Mouse (Mus musculus) midbrain, embryonic 16.5 days (tissue): Measurements from ENCODE around the gene Zmynd15. TPM values are rescaled to one million over a fixed set of nuclear protein-coding genes. Genes with fewer than 3 reads are reported as not detected.

Experiments used
- ATAC-seq: fragments of 200-750 bp; cut with Nextera tagmentation; 2 replicates; pipeline ENCODE4 v1.8.0; 2017; ENCODE audit warnings: moderate TSS enrichment
- H3K27ac ChIP-seq: fragments of 300-500 bp; sonication (generic); 2 replicates; pipeline ENCODE4 v1.5.1; 2014; ENCODE audit warnings: mild to moderate bottlenecking, low read length, mixed read lengths
- H3K27me3 ChIP-seq: fragments of 300-500 bp; sonication (generic); 2 replicates; pipeline ENCODE4 v1.6.1; 2014; ENCODE audit warnings: low read depth, low read length, mixed read lengths; ENCODE audit not compliant: control insufficient read depth, insufficient read depth
- H3K36me3 ChIP-seq: fragments of 300-500 bp; sonication (generic); 2 replicates; pipeline ENCODE4 v1.6.1; 2014; ENCODE audit warnings: mild to moderate bottlenecking, low read length, moderate library complexity, mixed read lengths; ENCODE audit not compliant: control insufficient read depth, insufficient read depth
- H3K4me1 ChIP-seq: fragments of 300-500 bp; sonication (generic); 2 replicates; pipeline ENCODE4 v1.6.1; 2014; ENCODE audit warnings: mild to moderate bottlenecking, low read length, mixed read lengths; ENCODE audit not compliant: control insufficient read depth, insufficient read depth
- H3K4me2 ChIP-seq: fragments of 300-500 bp; sonication (generic); 2 replicates; pipeline ENCODE4 v1.6.1; 2014; ENCODE audit warnings: mild to moderate bottlenecking, low read length, mixed read lengths
- H3K4me3 ChIP-seq: fragments of 300-500 bp; sonication (generic); 2 replicates; pipeline ENCODE4 v1.5.1; 2014; ENCODE audit warnings: low read depth, mild to moderate bottlenecking, low read length, moderate library complexity, mixed read lengths
- H3K9ac ChIP-seq: fragments of 300-500 bp; sonication (generic); 2 replicates; pipeline ENCODE4 v1.6.1; 2014; ENCODE audit warnings: low read depth, low read length, mixed read lengths
- H3K9me3 ChIP-seq: fragments of 300-500 bp; sonication (generic); replicated peaks from 2 replicates; pipeline ENCODE4 v1.6.1; 2014; ENCODE audit warnings: mild to moderate bottlenecking, low read length, mixed read lengths; ENCODE audit not compliant: control insufficient read depth, poor library complexity, severe bottlenecking
- WGBS: fragments of 180-500 bp; shearing (Covaris S2); extraction: QIAGEN DNeasy Blood & Tissue Kit; methylation state at CpG from one replicate; pipeline ENCODE4 v1.1.7; 2014; 5-methylcytosine and 5-hydroxymethylcytosine counted together
- polyA plus RNA-seq: library from polyadenylated mRNA; unstranded; fragments of >200 nt; fragmentation: Nextera tagmentation; extraction: Ambion mirVana; gene quantifications from 2 replicates; pipeline ENCODE4 v1.2.1, GENCODE M21; 2015

Zmynd15 gene
- polyA plus RNA-seq, 1 experiment from 2014 or later, result 0.49 TPM

DNA sequence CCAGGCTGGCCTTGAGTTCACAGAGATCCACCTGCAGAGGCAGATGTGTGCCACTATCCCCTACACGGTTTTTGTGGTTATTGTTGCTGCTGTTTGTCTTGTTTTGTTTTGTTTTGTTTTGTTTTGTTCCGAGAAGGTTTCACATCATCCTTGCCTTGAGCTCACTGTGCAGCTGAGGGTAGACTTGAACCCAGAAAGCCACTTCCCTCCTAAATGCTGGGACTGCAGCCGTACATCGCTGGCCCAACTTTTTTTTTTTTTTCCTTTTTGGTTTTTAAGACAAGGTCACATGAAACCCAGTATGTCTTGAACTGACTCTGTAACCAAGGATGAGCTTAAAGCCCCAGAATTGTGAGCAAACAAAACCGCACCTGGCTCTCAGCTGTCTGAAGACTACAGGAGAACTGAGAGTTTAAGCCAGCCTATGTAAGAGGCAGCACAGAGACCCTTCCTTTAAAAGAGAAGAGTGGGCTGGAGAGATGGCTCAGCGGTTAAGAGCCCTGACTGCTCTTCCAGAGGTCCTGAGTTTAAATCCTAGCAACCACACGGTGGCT is 47.8 kb downstream of the Zmynd15 start:
- WGBS, result 77% methylated on average over 7 of the region's 7 CpGs
- Histone ChIP-seq H3K9me3 (no peaks in the 10 kb centered on the region), H3K4me3 (no peak overlapping the region), H3K4me1 (peaks cover 6% of the 10 kb centered on the region; the same call in 1 of the 2 replicates), H3K9ac (no peak overlapping the region), H3K27me3 (peaks cover 2% of the 10 kb centered on the region; the same call in 1 of the 2 replicates), H3K36me3 (no peaks in the 10 kb centered on the region), H3K4me2 (no peak overlapping the region), H3K27ac (no peak overlapping the region)
- ATAC-seq, result no peak

DNA sequence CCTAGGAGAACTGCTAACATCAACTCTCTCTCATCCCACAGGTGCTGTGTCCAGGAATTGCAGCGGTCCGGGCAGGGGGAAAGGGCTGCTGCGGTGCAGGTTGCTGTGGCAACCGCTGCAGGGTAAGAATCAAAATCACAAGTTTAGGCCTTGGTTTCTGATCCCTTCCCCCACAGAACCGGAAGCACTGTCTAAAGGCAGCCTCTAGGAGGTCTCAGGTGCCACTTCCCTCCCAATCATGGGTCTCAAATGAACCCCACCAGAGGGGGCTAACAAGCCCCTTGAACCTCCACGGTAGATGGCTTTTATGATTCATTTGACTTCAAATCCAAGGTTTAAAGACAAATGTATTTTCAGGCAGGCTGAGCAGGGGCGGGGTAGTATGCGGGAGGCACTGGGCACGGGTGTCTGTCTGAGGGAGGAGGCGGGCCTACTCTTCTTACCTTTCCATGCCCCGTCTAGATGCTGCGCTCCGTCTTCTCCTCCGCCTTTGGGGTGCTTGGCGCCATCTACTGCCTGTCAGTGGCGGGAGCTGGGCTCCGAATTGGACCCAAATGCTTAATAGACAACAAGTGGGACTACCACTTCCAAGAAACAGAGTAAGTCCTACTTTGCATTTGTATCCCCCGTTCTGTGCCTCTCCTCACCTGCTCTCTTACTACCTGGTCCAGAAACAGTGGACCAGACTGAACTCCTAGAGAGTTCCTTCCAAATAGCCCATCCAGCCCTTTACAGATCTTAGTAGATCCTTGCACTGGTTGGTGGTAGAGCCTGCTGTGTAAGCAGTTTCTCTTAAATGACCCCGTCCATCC is 50.7 kb downstream of the Zmynd15 start:
- no peaks in the 10 kb centered on the region for H3K36me3 ChIP-seq
- WGBS, result 8% methylated on average over 19 of the region's 19 CpGs
- H3K27ac ChIP-seq, result peak overlapping the region; percentile 50; the same call in 1 of the 2 replicates
- no peaks in the 10 kb centered on the region for H3K9me3 ChIP-seq
- peak overlapping the region; percentile 51 for H3K4me2 ChIP-seq
- ATAC-seq, result peak; percentile 84
- peak overlapping the region; percentile 54 for H3K9ac ChIP-seq
- H3K4me3 ChIP-seq, result peak overlapping the region; percentile 14; the same call in 1 of the 2 replicates
- H3K4me1 ChIP-seq, result peaks cover 6% of the 10 kb centered on the region; the same call in 1 of the 2 replicates
- peaks cover 2% of the 10 kb centered on the region; the same call in 1 of the 2 replicates for H3K27me3 ChIP-seq

DNA sequence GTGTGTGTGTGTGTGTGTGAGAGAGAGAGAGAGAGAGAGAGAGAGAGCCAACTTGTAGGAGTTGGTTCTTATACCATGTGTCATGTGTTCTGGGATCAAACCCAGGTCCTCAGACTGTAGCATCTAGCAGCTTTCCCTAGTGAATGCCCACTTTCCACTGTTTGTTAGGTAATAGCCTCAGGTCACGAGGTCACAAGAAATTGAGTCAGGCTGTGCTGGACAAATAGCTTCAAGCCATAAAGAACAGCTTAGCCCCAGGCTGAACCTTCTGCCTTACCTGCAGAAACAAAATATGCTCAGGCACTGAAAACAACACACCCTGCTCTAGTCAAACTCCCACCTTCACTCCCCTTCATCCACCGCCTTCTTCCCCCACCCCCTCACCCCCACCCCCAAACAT is 52.0 kb downstream of the Zmynd15 start:
- no peak overlapping the region for H3K9ac ChIP-seq
- WGBS, result 79% methylated on average over 2 of the region's 2 CpGs
- H3K4me2 ChIP-seq, result no peak overlapping the region
- no peaks in the 10 kb centered on the region for H3K36me3 ChIP-seq
- no peak overlapping the region for H3K27ac ChIP-seq
- no peak for ATAC-seq
- H3K4me3 ChIP-seq, result no peak overlapping the region
- H3K27me3 ChIP-seq, result no peaks in the 10 kb centered on the region
- peaks cover 6% of the 10 kb centered on the region; the same call in 1 of the 2 replicates for H3K4me1 ChIP-seq
- H3K9me3 ChIP-seq, result no peaks in the 10 kb centered on the region

DNA sequence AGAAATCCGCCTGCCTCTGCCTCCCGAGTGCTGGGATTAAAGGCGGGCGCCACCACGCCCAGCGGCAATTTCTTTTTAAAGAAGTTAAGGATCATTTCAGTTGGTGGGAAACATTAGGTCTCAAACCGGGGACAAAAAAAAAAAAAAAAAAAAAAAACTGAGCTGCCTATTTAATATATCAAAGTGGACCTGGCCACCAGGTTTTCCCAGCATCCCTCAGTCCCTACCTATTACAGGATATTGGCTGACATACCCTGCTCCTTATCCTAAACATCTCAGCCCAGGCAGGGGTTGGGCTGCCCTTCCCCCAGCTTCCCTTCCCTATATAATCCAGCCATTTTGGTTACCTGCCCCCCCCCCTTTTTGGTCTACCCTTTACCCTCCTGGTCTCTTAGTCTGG is 52.6 kb downstream of the Zmynd15 start:
- Histone ChIP-seq H3K9ac (no peak overlapping the region), H3K4me3 (no peak overlapping the region), H3K4me2 (no peak overlapping the region), H3K4me1 (peaks cover 6% of the 10 kb centered on the region; the same call in 1 of the 2 replicates), H3K9me3 (no peaks in the 10 kb centered on the region), H3K36me3 (no peaks in the 10 kb centered on the region), H3K27me3 (no peaks in the 10 kb centered on the region), H3K27ac (no peak overlapping the region)
- 94% methylated on average over 7 of the region's 7 CpGs for WGBS
- ATAC-seq, result no peak

DNA sequence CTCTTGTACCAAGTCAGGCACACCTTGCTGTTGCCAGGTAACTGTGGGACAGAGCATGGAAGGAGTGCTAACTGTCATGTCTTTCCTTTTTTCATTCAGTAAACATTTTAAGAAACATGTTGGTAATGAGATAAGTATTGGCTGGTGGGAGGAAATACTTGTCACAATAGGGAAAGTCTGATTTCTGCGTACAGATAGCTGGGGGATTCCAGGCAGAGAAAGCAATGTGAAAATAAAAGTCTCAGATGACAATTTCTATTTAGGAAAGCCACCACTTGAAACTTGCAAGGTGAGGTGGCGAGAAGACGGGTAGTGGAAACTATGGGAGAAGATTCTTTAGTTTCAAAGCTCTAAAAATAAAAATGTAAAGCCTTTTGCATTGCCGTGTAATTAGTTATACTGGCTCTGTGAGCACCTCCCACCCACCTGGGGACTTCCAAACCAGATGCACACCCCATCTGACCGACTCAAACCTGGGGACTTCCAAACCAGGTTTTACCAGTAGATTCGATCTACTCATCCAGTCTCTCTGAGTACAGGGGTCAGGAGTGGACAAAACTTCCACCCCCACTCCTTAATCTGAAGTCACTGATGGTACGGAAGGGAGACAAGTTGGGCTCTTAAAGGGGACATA is 53.6 kb downstream of the Zmynd15 start:
- no peak overlapping the region for H3K9ac ChIP-seq
- no peaks in the 10 kb centered on the region for H3K36me3 ChIP-seq
- no peak for ATAC-seq
- 81% methylated on average over 7 of the region's 7 CpGs for WGBS
- H3K4me3 ChIP-seq, result no peak overlapping the region
- H3K4me1 ChIP-seq, result peaks cover 6% of the 10 kb centered on the region; the same call in 1 of the 2 replicates
- no peak overlapping the region for H3K4me2 ChIP-seq
- no peaks in the 10 kb centered on the region for H3K27me3 ChIP-seq
- H3K9me3 ChIP-seq, result no peaks in the 10 kb centered on the region
- H3K27ac ChIP-seq, result no peak overlapping the region

DNA sequence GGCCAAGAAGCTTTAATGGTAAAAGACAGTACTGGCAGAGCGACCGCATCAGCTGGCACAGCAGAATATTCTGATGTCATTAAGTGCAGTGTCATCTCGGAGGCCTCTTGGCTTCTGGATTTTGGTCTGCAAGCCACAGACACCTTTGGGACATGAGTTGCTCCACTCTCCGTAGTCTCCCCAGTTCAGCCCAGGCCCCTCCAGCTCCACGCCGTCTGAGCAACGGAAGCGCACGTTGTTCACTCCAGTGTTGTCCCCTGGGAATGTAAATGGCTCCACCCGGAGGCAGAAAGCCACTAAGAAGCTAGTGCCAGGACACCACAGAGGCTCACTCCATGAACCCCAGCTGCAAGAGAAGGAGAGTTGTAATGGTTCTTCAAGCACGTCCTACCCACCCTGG is 54.3 kb downstream of the Zmynd15 start:
- 53% methylated on average over 11 of the region's 11 CpGs for WGBS
- ATAC-seq, result no peak
- Histone ChIP-seq H3K36me3 (no peaks in the 10 kb centered on the region), H3K9ac (no peak overlapping the region), H3K27me3 (no peaks in the 10 kb centered on the region), H3K4me2 (no peak overlapping the region), H3K9me3 (no peaks in the 10 kb centered on the region), H3K27ac (no peak overlapping the region), H3K4me1 (peaks cover 6% of the 10 kb centered on the region; the same call in 1 of the 2 replicates), H3K4me3 (no peak overlapping the region)

DNA sequence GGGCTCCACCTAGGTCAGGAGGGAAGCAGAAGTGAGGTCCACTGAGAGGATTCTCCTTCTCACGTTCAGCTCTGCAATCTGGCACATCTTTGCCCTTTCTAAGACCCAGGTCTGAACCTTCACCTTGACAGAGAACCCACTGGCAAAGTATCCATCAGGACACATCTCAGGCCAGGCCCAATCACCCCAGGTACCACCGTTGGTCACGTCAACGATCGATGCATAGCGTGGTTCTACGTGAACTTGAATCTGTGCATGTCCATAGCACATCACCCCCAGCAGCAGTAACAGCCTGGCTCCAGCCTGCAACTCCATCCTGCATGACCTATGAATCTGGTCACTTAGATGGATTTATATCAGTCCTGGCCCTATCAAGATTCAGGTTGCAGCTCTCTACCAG is 55.1 kb downstream of the Zmynd15 start, which contains the start of gene Vmo1:
Gene Vmo1, minus strand, starts transcription at position 329 of the 400 bp plus-strand sequence.
- Histone ChIP-seq H3K36me3 (no peaks in the 10 kb centered on the region), H3K4me2 (no peak within 1 kb of the TSS), H3K27ac (no peak within 1 kb of the TSS), H3K9ac (no peak within 1 kb of the TSS), H3K4me1 (peaks cover 6% of the 10 kb centered on the region; the same call in 1 of the 2 replicates), H3K4me3 (no peak within 1 kb of the TSS), H3K9me3 (no peaks in the 10 kb centered on the region), H3K27me3 (no peaks in the 10 kb centered on the region)
- ATAC-seq, result no peak
- 88% methylated on average over 7 of the region's 7 CpGs for WGBS
